Mouse (Mus musculus) adrenal gland, postnatal 36 days (tissue): ENCODE measurements at regions not wholly inside any gene's neighbourhood (a gene's known extent, or its start where the extent isn't known, plus 50 kb on each side); places are given as distances from the start of the nearest gene placed in this dataset.
A peak's percentile ranks its signal among the peaks of the same experiment; 100 is the strongest.
"Not testable (repeated sequence)": the region's sequence is repeated elsewhere in the genome, so short reads cannot be mapped to it uniquely, and the experiment has no call there.

Experiments
- DNase-seq, 2 experiments: peaks; one replicate each; pipeline ENCODE4 v3.0.0; 2021; ENCODE audit warnings: mixed read lengths in 1 of 2

- no peak for DNase-seq
These were observed 52.3 kb upstream of the Gm10985 start for GRCm38 (mm10) chr3:53792541-53792940.

- DNase-seq = peak; percentile 55 to 56
These were observed 55.2 kb upstream of the Gm10985 start for GRCm38 (mm10) chr3:53789706-53790105.

GRCm38 (mm10) chr3:53785201-53785600 lies 59.7 kb upstream of the Gm10985 start:
- DNase-seq = no peak

DNA sequence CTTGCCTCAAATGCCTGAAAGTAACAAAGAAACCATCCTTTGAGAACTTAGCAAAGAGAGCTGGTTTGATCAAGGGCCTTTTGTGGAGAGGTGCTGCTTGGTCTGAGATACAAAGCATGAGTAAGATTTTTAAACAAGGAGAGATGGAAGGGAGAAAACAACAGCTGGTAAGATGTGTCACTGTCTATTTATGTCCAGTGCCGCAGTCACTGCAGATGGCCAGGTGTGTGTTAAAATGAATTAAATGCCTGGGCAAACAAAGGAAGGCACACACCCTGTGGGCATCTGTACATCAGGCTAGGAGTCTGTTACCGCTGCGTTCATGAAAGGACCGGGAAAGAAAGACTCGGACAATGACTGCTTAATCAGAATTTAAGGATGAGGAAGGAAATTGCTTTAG lies 68.2 kb upstream of the Gm10985 start:
- DNase-seq = no peak

DNA sequence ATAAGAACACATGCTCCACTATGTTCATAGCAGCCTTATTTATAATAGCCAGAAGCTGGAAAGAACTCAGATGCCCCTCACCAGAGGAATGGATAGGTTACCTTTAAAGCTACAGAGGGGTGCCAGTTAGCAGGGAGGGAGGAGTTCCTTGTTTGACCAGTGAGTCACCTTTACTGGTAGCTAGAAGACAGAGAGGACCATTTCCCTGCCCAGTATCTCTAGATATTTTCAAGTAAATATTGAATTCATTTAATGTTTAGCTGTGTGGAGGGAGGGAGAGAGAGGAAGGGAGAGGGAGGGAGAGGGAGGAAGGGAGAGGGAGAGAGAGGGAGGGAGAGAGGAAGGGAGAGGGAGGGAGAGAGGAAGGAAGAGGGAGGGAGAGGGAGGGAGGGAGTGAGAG lies 77.3 kb upstream of the Gm10985 start:
- DNase-seq = no peak

- DNase-seq = no peak
These were observed 80.9 kb upstream of the Gm10985 start for GRCm38 (mm10) chr3:53763981-53764380.

- no peak for DNase-seq
These were observed 83.3 kb upstream of the Gm10985 start for GRCm38 (mm10) chr3:53761514-53762075.

DNA sequence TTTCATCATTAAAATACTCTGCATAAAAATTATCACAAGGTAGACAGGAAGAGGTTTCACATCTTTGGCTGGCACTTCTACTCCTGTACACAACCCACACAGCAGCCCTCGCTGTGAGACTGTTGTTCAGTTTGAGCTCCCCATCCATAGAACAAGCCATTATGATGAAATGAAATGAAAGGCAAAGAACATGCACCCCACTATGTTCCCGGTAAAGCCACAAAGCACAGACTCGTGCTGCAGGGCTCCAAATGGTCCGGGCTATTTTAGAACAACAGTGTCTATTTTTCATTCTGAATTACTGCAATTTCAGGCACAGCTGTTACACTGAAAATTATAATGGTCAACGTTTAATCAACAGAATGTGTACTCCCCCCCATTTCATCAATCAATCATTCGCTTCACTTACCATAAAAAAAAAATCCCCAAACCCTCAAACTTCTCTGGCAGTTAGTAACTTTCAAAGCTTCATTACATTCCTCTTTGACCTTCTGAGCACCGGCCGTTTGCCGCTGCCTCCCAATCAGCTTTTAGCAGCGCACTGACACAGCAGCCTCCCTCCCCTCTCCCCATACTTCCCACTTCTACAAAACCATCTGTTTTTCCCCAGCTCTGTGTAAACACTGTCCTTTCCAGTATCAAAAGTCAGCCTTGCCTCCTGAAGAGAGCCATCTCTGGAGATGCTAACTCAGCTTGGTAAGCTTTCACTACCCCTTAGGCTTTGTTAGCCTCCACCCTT lies 88.6 kb upstream of the Gm10985 start:
- DNase-seq = no peak

DNA sequence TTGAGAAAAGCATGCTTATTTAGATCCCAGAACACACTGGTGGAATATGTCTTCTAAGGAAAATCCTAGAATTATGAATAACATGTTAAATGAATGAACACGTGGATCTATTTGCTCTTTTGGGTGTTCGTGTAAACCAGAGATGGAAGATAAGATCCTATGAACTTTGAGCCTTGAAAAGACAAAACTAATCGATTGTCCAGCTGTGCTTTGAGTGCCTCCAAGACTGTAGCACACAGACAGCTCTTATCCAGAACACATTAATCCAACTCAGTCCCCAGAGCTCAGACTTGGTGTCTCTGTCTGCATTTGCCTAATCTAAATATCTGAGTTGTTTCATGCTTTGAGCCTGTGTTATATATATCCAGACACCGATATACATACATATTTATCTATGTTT lies 80.0 kb upstream of the Frem2 start:
- DNase-seq = no peak

DNA sequence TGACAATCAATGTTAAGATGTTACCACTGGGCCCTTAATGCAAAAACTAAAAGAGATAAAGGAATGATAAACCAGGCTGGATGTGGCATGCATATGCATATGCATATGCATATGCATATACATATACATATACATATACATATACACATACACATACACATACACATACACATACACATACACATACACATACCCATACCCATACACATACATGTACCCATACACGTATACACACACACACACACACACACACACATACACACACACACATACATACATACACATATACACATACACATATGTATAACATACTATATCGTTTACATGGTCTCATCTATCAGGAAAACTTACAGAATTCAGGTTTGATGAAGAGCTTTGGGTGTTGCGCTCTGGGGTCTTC lies 78.5 kb upstream of the Frem2 start:
- not testable (repeated sequence) for DNase-seq

GRCm38 (mm10) chr3:53735147-53735546 lies 78.0 kb upstream of the Frem2 start:
- DNase-seq = peak in 1 of 2 experiments; percentile 21

DNA sequence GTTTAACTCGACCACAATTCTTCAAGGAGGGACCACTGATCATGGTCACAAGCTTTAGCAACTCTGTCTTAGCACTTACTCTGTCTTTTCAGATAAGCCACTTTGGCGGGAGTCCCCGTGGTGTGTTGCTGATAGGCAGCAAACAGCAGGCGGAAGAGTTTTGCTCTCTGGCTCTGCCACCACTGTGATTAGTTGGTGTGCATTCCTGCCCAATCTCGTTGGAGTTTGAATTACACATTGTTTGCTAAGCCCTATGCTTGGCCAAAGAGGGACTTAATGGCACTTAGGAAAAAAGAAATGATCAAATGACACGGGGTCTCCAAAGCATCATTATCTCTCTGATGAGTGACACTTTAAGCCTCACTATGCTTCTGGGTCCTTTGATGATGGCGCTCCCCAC lies 73.3 kb upstream of the Frem2 start:
- DNase-seq = no peak

- peak; percentile 57 to 75 for DNase-seq
These were observed 72.7 kb upstream of the Frem2 start for GRCm38 (mm10) chr3:53729810-53730209.

DNA sequence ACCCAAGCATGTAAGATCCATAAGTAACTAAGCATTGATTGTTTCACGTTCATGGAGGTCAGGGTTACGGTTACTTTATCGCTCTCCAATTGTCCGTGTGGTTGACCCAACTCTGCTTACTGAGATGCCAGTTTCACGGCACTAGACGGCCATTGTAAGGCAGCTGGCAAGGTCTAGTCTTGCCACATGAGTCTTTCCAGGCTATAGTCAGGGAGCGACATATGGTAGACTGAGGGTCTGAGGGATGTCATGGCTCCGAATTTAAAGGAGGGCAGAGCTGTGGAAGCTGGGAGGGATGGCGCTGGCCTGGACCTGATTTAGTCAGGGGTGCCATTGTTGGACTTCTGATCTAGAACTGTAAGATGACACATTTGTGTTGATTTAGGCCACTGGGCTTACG lies 72.0 kb upstream of the Frem2 start:
- DNase-seq = no peak

DNA sequence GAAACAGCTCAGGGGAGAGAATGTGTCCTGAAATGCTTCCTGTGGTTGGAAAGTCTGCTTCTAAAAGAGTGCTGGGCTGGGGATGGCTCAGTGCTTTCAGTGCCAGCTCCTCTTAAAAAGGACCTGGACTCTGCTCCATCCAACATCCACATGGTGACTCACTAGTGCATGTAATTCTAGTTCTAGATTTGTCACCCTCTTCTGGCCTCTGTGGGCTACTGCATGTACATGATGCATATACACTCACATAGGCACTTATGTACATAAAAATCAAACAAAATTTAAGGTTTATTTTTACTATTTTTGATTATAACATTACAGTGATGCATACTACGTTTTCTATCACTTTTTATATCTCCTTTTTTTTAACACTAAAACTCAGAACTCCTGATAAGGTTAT lies 70.6 kb upstream of the Frem2 start:
- no peak for DNase-seq

GRCm38 (mm10) chr3:53707101-53707500 lies 49.9 kb upstream of the Frem2 start:
- no peak for DNase-seq
